Mouse (Mus musculus) kidney, adult 2 months (tissue): ENCODE results near the gene Gm9376. TPM values are rescaled to one million over a fixed set of nuclear protein-coding genes. Genes with fewer than 3 reads are reported as not detected.

ENCODE experiments used
- DNase-seq: peaks from one replicate; pipeline ENCODE4 v3.0.0; 2021
- H3K27ac ChIP-seq: fragments of 200-500 bp; 2 replicates; pipeline ENCODE4 v1.5.1; 2012; ENCODE audit warnings: low read depth, low read length, control low read depth, inconsistent platforms; ENCODE audit not compliant: insufficient read depth
- H3K27me3 ChIP-seq: fragments of 200-500 bp; replicated peaks from 2 replicates; pipeline ENCODE4 v1.6.1; 2012; ENCODE audit warnings: mild to moderate bottlenecking, moderate library complexity, low read length, inconsistent platforms; ENCODE audit not compliant: control insufficient read depth, insufficient read depth
- H3K36me3 ChIP-seq: fragments of 200-500 bp; 2 replicates; pipeline ENCODE4 v1.6.1; 2012; ENCODE audit warnings: mild to moderate bottlenecking, moderate library complexity, low read length, inconsistent platforms; ENCODE audit not compliant: control insufficient read depth, insufficient read depth
- H3K4me1 ChIP-seq: fragments of 200-500 bp; 2 replicates; pipeline ENCODE4 v1.6.1; 2011; ENCODE audit warnings: low read length; ENCODE audit not compliant: control insufficient read depth, insufficient read depth
- H3K4me3 ChIP-seq: fragments of 200-500 bp; 2 replicates; pipeline ENCODE4 v1.5.1; 2011; ENCODE audit warnings: mild to moderate bottlenecking, low read depth, low read length, control low read depth; ENCODE audit not compliant: insufficient read depth
- CTCF ChIP-seq: fragments of 200-500 bp; conservative IDR thresholded peaks from 2 replicates; pipeline ENCODE4 v1.5.1; 2011; ENCODE audit warnings: low read depth, mild to moderate bottlenecking, control low read depth, low read length, moderate library complexity, mixed read lengths; ENCODE audit not compliant: insufficient read depth, insufficient read length
- POLR2A ChIP-seq: fragments of 200-500 bp; IDR thresholded peaks from one replicate; pipeline ENCODE4 v1.6.1; 2011; ENCODE audit warnings: low read depth, low read length, control low read depth
- WGBS: fragments of 180-500 bp; shearing (Covaris S2); methylation state at CpG from one replicate; pipeline ENCODE4 v1.1.7; 2018; 5-methylcytosine and 5-hydroxymethylcytosine counted together
- polyA plus RNA-seq: library from polyadenylated mRNA; depleted of rRNA; stranded (reverse); fragments of >200 nt; gene quantifications from 2 replicates; pipeline ENCODE4 v1.2.3, GENCODE M21; 2012; rRNA removed

The Gm9376 gene
- not detected in 2 replicates for polyA plus RNA-seq

- Histone ChIP-seq H3K27ac (no peak within 1 kb of the TSS), H3K4me1 (no peaks in the 10 kb centered on the region), H3K4me3 (no peak within 1 kb of the TSS), H3K27me3 (no peaks in the 10 kb centered on the region), H3K36me3 (no peaks in the 10 kb centered on the region)
- TF ChIP-seq POLR2A: no peak
- TF ChIP-seq CTCF: no peak
- no peak for DNase-seq
- 90% methylated on average over 2 of the region's 2 CpGs for WGBS
Measured at GRCm38 (mm10) chr14:118266660-118267059, at the start of gene Gm9376. Gene Gm9376 (plus strand): TSS chr14:118266960.

- DNase-seq: no peak
- Histone ChIP-seq H3K4me1 (no peaks in the 10 kb centered on the region), H3K36me3 (no peaks in the 10 kb centered on the region), H3K27ac (no peak overlapping the region), H3K27me3 (peaks cover 2% of the 10 kb centered on the region; the same call in 1 of the 2 replicates), H3K4me3 (no peak overlapping the region)
- TF ChIP-seq POLR2A (no peak), CTCF (no peak)
- WGBS: 89% methylated on average over 1 of the region's 1 CpGs
Measured at GRCm38 (mm10) chr14:118220885-118221284, 45.9 kb upstream of the Gm9376 start.

GRCm38 (mm10) chr14:118225061-118225743 is 41.6 kb upstream of the Gm9376 start:
- H3K27ac ChIP-seq: no peak overlapping the region
- no peak overlapping the region for H3K4me3 ChIP-seq
- H3K4me1 ChIP-seq: no peaks in the 10 kb centered on the region
- H3K27me3 ChIP-seq: peaks cover 10% of the 10 kb centered on the region
- H3K36me3 ChIP-seq: no peaks in the 10 kb centered on the region
- 23% methylated on average over 16 of the region's 16 CpGs for WGBS
- TF ChIP-seq CTCF (no peak), POLR2A (no peak)
- no peak for DNase-seq

GRCm38 (mm10) chr14:118225911-118226310 is 40.8 kb upstream of the Gm9376 start:
- 2% methylated on average over 21 of the region's 21 CpGs for WGBS
- peak; percentile 39 for DNase-seq
- Histone ChIP-seq H3K27ac (no peak overlapping the region), H3K4me3 (no peak overlapping the region), H3K36me3 (no peaks in the 10 kb centered on the region), H3K4me1 (no peaks in the 10 kb centered on the region), H3K27me3 (peaks cover 10% of the 10 kb centered on the region)
- TF ChIP-seq CTCF: no peak

GRCm38 (mm10) chr14:118226471-118227155 is 40.1 kb upstream of the Gm9376 start:
- H3K27ac ChIP-seq: no peak overlapping the region
- no peak overlapping the region for H3K4me3 ChIP-seq
- H3K27me3 ChIP-seq: peaks cover 16% of the 10 kb centered on the region
- WGBS: 4% methylated on average over 21 of the region's 21 CpGs
- no peaks in the 10 kb centered on the region for H3K4me1 ChIP-seq
- TF ChIP-seq CTCF: no peak
- TF ChIP-seq POLR2A: no peak
- no peak for DNase-seq
- no peaks in the 10 kb centered on the region for H3K36me3 ChIP-seq

- Histone ChIP-seq H3K36me3 (no peaks in the 10 kb centered on the region), H3K4me1 (no peaks in the 10 kb centered on the region), H3K27ac (no peak overlapping the region), H3K27me3 (peaks cover 34% of the 10 kb centered on the region), H3K4me3 (no peak overlapping the region)
- peak; percentile 21 for DNase-seq
- 7% methylated on average over 8 of the region's 8 CpGs for WGBS
- TF ChIP-seq CTCF: no peak
- no peak for TF ChIP-seq POLR2A
Measured at GRCm38 (mm10) chr14:118232381-118232970, 34.3 kb upstream of the Gm9376 start.
